Mouse (Mus musculus): Measurements from ENCODE around the gene Gm28490.
"Not testable (repeated sequence)": the region's sequence is repeated elsewhere in the genome, so short reads cannot be mapped to it uniquely, and the experiment has no call there.

The Gm28490 gene

GRCm38 (mm10) chrY:31634656-31635055 lies at the start of gene Gm28490:
Gene Gm28490 (minus strand): TSS chrY:31634756.
- not testable (repeated sequence) for DNase-seq (ENCODE audit: low spot score)
